Mouse (Mus musculus): ENCODE measurements around the gene Prkrip1. TPM values are rescaled to one million over a fixed set of nuclear protein-coding genes. Genes with fewer than 3 reads are reported as not detected.
A peak's percentile ranks its signal among the peaks of the same experiment; 100 is the strongest.
"Not testable (repeated sequence)": the region's sequence is repeated elsewhere in the genome, so short reads cannot be mapped to it uniquely, and the experiment has no call there.

Gene Prkrip1
- total RNA-seq, 2 experiments from 2014 or later, result 36.2 to 46.0 TPM

DNA sequence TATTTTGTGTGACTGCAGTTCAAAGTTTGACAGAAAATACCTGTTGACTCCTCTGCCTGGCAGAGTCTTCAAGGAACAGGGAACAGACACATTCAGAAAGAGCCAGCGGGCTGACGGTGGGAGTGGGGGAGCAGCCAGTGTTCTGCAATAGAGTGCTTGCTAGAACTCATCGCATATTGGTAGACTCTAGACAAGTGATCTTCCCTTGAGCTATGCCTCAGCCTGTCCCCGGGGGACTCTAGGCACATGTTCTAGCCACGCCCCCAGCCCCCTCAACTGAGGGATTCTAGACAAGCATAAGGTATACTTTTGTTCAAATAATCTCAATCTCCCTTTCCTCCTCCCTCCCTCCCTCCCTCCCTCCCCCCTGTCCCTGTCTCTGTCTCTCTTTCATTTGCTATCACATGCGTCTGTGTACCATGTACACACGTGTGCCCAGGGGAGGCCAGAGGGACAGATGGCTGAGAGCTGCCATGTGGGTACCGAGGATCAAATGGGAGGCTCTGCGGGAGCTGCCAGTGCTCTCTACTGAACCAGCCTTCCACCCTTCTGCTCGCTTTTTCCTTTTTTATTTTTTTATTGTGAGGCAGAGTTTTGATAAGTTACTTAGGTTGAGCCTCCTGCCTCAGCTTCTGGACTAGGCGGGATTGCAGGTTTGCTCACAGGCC is 34.8 kb downstream of the Prkrip1 start:
- no peak for DNase-seq

DNA sequence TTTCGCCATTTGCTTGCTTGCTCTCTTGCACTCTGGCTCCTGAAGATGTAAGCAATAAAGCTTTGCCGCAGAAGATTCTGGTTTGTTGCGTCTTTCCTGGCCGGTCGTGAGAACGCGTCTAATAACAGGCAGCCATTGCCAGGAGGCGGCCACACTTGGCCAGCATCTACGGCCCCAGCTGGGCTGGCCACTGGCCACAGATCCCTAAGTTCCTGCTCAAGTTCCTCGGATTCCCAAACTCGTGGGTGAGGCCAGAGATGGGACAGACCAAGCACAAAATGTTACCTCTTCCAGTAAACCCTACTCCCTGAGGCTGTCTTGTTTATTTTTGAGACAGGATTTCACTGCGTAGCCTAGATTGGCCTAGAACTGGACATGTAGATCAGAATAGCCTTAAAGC is 38.7 kb downstream of the Prkrip1 start:
- not testable (repeated sequence) for DNase-seq

DNA sequence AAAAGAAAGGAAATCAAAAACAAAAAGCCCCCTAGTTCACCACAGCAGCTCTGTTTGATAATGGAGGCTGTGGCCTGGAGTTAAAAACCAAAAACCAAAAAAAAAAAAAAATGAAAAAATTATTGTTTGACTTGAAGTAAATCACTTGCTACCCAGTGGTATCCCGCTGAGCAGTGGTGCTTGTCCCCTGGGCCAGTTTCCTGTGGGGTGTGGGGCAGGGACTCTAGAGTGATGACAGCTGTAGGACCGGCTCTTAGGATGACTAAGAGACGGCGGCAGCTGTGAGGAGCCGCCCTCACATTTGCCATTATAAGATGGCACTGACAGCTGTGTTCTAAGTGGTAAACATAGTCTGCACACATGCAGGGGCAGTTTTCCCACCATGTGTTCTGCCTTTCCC is 43.4 kb downstream of the Prkrip1 start:
- no peak for DNase-seq

DNA sequence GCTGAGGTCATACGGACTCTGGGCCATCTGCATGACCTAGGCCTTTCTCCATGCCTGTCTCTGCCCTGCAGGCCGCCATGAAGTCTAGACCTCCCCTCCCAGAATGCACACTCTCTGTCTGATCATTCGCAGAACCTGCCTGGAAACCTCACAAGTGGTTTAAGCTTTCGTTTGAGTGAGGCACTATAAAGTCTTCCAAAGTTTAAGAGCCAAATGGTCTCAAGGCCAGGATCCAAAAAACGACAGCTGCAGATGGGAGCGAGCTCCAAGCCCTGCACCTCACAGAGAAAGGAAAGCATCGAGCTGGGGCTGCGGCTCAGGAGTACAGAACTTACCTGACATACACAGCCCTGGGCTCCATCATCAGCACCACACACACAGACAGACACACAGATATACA is 46.4 kb downstream of the Prkrip1 start:
- DNase-seq, result no peak

DNA sequence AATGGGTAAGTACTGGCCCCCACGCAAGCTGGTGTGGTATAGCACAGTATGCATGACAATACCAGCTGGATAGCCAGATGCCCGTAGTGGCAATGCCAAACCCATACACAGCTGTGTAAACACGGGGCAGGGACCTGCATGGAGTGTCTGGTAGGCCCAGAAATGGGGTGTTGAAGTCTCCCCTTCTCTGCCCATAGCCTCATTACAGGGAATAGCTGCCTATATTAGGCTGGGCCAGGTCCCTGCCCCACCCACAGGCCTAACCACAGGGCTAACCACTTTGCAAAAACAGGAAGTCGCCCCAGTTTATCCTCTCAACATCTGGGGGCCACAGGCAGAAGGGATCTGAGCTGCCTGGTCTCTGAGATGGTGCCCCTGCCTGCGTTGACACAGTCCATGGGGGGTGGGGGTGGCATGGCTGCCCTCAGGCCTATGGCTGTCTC is 49.6 kb downstream of the Prkrip1 start:
- DNase-seq, result not testable (repeated sequence)

DNA sequence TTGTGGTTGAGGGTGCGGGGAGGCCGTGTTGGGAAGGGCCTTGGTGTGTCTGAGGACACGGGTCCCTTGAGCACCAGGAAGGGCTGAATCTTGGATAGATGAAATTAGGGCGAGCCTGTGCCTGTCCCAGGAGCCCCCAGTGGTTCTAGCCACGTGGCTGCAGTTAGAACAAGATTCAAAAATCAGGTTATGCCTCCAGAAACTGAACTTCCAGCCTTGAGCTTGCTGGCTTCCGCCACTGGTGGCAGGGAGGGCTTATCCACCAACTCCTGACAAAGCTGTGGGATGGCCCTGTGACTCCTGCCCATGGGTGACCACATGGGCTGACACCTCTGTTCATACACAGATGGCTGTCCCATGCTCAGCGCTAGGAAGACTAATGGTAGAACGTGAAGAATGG is 51.1 kb downstream of the Prkrip1 start:
- no peak for DNase-seq

DNA sequence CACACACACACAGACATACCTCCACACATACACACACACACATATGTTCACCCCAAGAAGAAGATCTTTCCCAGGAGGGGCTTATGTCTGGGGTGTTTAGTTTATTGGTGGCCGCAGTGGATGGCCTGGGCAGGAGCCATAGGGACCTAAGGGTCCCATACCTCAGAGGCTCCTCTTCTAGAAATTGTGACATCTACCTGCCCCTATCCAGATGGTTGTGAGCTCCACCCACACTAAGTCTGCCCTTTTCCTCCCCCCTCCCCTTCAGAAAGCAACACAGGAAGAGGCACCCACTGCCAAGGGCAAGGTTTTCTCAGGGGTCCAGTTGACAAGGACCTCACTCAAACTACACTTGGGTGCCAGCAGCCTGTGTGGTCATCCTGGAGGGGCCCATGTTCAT is 51.8 kb downstream of the Prkrip1 start:
- no peak for DNase-seq

DNA sequence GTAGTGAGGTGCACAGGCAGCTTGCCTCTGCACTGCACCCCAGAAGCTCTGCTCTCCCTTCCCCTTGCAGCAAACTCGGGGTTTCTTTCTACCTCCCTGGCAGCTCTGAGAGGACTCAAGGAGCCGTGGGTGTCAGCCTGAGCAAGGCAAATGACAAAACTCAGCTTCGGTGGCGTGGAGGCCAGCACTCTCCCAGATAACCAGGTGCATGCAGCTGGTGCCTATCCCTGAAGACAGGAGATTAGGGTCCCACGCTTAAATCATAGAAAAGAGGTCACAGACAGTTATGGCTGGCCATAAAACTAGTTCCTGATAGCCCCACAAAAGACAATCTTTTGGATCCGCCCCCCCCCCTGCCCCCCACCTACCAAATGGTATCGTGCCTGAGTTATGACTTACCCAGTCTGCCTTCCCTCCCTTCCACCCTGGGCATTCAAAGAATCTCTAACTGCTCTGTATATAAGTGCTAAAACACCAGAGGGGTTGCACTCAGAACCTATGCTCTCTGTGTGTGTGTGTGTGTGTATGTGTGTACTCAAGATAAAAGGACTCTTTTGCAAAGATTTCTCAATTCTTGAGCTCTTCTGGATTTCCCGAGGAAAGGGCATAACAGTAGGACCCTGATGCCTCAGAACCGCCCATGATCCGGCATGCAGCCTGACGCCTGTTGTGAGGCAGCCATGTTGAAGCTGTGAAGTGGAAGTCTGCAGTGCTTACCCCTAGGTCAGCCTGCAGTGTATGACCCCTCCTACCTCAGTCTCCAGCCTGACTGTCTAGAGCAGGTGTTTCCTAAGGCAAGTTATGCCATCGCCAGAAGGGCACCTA is 53.9 kb downstream of the Prkrip1 start:
- no peak for DNase-seq

DNA sequence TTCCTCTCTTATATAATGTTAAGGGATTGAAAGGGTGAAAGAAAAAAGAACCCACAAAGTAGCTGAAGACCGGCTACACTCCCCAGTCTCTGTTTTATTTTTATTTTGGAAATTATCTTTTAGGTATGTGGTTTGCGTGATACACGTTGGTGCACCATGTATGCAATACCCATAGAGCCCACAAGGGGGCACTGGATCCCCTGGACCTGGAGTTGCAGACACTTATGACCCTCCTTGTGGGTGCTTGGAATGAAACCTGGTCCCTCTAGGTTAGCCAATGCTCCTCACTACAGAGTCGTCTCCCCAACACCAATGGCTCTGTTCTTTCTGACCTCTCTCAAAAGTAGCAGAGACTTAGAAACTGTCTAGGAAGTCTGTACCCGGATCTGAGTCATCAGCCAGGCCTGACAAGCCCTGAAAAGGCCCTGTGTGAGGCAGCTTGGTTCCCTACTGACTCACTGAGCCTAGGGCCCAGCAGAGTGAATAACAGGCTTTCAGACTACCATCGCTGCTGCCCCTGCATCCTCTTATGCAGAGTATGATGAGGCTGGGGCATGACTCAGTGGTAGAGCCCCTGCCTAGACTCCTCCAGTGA is 55.5 kb downstream of the Prkrip1 start:
- DNase-seq, result no peak

DNA sequence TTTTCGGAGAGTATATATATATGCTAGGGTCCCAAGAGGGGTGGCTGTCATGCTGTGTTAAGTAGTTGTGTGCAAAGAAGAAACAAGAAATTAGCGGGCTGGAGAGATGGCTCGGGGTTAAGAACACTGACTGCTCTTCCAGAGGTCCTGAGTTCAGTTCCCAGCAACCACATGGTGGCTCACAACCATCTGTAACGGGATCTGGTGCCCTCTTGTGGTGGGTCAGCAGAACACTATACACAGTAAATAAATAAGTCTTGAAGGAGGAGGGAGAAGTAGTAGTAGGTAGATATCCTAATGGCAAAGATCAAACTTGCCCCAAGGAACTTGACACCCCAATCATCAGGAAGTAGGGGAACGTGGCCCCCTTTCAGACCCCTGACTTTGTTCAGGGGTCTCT is 56.0 kb downstream of the Prkrip1 start:
- no peak for DNase-seq

DNA sequence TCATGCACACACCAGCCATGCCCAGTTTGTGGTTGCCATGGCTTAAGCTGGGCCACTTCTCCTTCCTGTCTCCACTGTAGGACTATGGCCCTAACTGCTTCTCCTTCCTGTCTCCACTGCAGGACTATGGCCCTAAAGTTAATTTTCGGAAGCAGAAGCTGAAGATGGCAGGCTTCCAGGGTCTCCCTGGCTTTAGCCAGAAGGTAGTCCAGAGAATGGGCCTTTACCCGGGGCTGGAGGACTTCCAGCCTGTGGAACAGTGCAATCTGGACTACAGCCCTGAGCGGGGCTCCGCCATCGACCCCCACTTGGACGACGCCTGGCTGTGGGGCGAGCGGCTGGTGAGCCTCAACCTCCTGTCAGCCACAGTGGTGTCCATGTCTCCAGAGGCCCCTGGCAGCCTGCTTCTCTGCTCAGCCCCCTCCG is 58.7 kb downstream of the Prkrip1 start:
- no peak for DNase-seq

DNA sequence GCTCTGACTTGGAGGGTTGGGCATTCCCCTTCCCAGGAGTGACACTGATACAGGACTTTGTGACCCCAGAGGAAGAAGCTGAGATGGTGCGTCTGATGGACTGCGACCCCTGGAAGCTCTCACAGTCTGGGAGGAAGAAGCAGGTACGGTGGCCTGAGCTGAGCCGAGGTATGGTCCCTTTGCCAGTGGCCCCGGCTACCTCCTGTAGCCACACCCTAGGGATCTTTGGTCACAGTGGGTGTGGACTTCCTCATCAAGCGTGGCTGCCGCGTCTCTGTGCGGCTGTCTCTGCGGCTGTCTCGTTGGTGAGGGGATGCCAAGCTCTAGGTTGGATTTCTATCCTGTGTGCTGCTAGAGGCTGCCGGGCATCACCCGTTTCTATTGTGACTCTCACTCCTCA is 59.4 kb downstream of the Prkrip1 start:
- DNase-seq, result no peak

DNA sequence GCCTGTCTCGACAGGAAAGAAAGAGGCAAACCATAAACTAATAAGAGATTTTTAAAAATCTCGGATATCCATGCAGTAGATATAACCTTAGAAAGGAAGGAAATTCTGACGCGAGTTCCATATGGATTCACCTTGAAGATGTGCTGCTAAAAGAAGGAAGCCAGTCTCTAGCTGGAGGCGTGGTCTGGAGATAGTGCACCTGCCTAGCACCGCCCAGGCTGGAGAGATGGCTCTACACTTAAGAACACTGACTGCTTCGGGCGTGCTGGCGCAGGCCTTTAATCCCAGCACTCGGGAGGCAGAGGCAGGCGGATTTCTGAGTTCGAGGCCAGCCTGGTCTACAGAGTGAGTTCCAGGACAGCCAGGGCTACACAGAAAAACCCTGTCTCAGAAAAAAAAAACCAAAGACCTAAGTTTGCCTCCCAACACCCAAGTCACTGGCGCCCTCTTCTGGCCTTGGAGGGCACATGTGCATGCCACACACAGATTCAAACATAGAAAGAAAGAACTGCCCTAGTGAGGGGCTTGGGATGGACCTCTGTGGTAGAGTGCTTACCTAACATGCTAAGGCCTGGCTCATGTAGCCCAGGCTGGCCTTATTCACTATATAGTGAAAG is 61.0 kb downstream of the Prkrip1 start:
- DNase-seq, result peak; percentile 49 to 68

DNA sequence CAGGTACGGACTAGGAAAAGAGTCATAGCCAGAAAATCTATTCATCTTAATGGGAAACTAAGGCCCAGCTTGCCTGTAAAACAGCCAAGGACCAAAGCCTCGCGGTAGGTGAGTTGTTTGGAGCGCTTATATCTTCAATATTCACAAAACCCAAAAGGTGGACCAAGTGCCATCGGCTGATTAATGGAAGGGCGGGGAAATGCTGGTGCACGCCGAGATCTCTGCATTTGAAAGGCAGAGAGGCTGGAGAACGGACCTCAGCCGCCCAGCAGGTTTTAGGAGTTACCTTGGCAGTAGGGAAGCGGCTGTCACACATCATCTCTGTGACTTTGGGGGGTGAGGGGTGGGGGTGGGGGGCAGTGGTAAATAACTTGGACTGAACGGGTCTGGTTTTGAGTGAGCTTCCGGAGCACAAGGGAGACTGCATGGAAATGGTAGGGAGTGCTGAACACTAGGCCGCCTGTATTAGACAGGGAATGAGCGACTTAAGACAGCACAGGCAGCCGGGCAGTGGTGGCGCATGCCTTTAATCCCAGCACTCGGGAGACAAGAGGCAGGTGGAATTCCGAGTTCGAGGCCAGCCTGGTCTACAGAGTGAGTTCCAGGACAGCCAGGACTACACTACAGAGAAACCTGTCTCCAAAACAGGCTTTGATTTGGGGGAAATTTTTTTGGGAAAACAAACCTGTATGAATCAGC is 62.3 kb downstream of the Prkrip1 start:
- no peak for DNase-seq

DNA sequence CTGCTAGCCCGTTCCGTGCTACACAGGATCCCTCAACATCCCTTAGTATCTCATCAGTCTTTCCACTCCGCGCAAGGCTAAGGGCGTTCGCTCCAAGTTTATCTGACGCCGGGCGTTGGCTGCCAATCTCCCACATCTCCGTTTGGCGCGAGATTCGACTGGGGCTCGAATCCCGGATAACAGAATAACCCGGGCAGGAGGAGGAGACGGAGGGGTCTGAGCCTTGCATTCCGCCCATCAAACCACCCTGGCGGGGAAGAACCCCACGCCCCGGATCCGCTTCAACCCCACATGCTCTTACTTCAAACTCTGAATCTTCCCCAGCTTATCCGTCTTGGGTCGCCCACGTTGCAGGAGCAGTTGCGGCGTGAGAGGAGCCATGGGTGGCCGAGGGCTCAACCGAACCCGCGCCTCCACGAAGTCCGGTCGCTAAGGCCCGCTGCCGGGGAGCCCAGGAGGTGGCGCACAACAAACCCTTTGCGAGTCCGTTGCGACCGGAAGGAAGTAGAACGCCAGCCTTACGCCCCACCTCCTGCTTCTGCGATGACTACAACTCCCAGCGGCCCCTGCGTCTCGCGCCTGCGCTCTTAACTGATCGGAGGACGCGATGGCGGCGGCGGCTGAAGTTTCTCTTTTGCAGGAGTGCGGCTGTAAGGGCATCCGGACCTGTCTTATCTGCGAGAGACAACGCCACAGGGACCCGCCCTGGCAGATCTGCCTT is 63.0 kb downstream of the Prkrip1 start, which contains the start of the genes Lrwd1 and Alkbh4:
Gene Lrwd1, minus strand, starts transcription at position 504 of the 721 bp plus-strand sequence.
Gene Alkbh4, plus strand, starts transcription at position 576 of the 721 bp plus-strand sequence.
- peak; percentile 97 for DNase-seq

Other genes starting within 250 kb of the Prkrip1 start
- gene Ssc4d, start 224.4 kb downstream of the Prkrip1 start, total RNA-seq (2021), result 1 to 10 TPM; 2.3 to 3.3 TPM
- gene Zp3, start 218.9 kb downstream of the Prkrip1 start, total RNA-seq (2021), result not detected
- gene Dtx2, start 204.2 kb downstream of the Prkrip1 start, total RNA-seq (2021), result 10 to 100 TPM; 13.3 to 17.1 TPM
- 1 to 10 TPM; 5.3 to 6.8 TPM for gene Upk3b, start 160.5 kb downstream of the Prkrip1 start, total RNA-seq (2021)
- gene Upk3bl, start 144.5 kb downstream of the Prkrip1 start, total RNA-seq (2021), result not detected
- 10 to 100 TPM; 11.2 to 11.9 TPM for gene Rasa4, start 115.0 kb downstream of the Prkrip1 start, total RNA-seq (2021)
- 10 to 100 TPM; 69.3 to 96.9 TPM for gene Polr2j, start 82.3 kb downstream of the Prkrip1 start, total RNA-seq (2021)
- 10 to 100 TPM in 1 of 2 experiments, 1 to 10 TPM in 1; 9.6 to 11.5 TPM for gene Lrwd1, start 62.9 kb downstream of the Prkrip1 start, total RNA-seq (2021)
- 1 to 10 TPM; 6.8 to 7.5 TPM for gene Alkbh4, start 62.8 kb downstream of the Prkrip1 start, total RNA-seq (2021)
- 1 to 10 TPM; 2.8 to 3.0 TPM for gene Orai2, start 28.2 kb downstream of the Prkrip1 start, total RNA-seq (2021)
- gene Sh2b2, start 47.6 kb upstream of the Prkrip1 start, total RNA-seq (2021), result 10 to 100 TPM; 19.7 to 21.0 TPM